In genomic region chr6:121194956-121195731, GRCm38 (mm10) we compare ENCODE assay signal across 19 mouse cellular contexts. TPM values are rescaled to one million over a fixed set of nuclear protein-coding genes. Genes with fewer than 3 reads are reported as not detected.
DNase-seq lines count a peak whose midpoint lies in the region; ATAC-seq and TF ChIP-seq lines count a peak whose summit lies in the region.
"Had no signal": no experiment of that assay in that cellular context is flagged by ENCODE, and none has a peak within 500 bp of the region (broad histone marks: within the 10 kb centered on the region; RNA-seq: fewer than 3 reads in every experiment).

No protein-coding gene starts in this region.

- no peaks in the 10 kb centered on the region for H3K27me3 ChIP-seq in CH12.LX (replicated peaks)
- no peaks in the 10 kb centered on the region for H3K27me3 ChIP-seq in E14TG2a.4 (ENCODE audit: insufficient read depth, low read length)
- no peaks in the 10 kb centered on the region for H3K27me3 ChIP-seq in lung, embryonic 16.5 days (ENCODE audit: control insufficient read depth, insufficient read depth, low read depth, low read length)
- H3K27me3 ChIP-seq in midbrain, embryonic 15.5 days (replicated peaks), result no peaks in the 10 kb centered on the region
- H3K27me3 ChIP-seq in kidney, embryonic 16.5 days (ENCODE audit: insufficient read depth, low read length), result no peaks in the 10 kb centered on the region
- H3K27me3 ChIP-seq: hindbrain, embryonic 15.5 days; intestine, embryonic 15.5 days; liver, embryonic 12.5 days had no signal

- H3K27ac ChIP-seq in left cerebral cortex, adult 2 months, result peak overlapping the region; percentile 28; the same call in 1 of the 2 replicates
- H3K27ac ChIP-seq in CH12.LX (ENCODE audit: insufficient read depth, low read depth), result peak overlapping the region; percentile 63
- H3K27ac ChIP-seq in lung, embryonic 16.5 days (ENCODE audit: low read length), result 0 out of 2 replicates have a peak overlapping the region, but pooled peaks have one; percentile 1
- H3K27ac ChIP-seq in midbrain, embryonic 15.5 days, result no peak overlapping the region
- H3K27ac ChIP-seq in kidney, embryonic 16.5 days (ENCODE audit: low read length), result no peak overlapping the region
- H3K27ac ChIP-seq: hindbrain, embryonic 15.5 days; intestine, embryonic 15.5 days had no signal

- no peaks in the 10 kb centered on the region for H3K79me2 ChIP-seq in CH12.LX (replicated peaks; ENCODE audit: control insufficient read depth, extremely low read depth, insufficient read depth, poor library complexity, severe bottlenecking)

- no peak; the same call in 1 of the 2 replicates for TF ChIP-seq CTCF in left cerebral cortex, adult 2 months (IDR thresholded peaks at IDR 0.05)
- no peak for TF ChIP-seq CTCF in CH12.LX (conservative IDR thresholded peaks at IDR 0.05 in 1 of 2, IDR thresholded peaks at IDR 0.05 in 1 of 2; ENCODE audit: low read depth in 2 of 2, low read length in 2 of 2)
- TF ChIP-seq CTCF in E14TG2a.4 (conservative IDR thresholded peaks at IDR 0.05; ENCODE audit: low read length), result no peak

- TF ChIP-seq RAD21 in CH12.LX (IDR thresholded peaks at IDR 0.05; ENCODE audit: low read depth, low read length), result no peak

- intact Hi-C loops in left cerebral cortex, adult 2 months (cut with DNase I), result no loop called here

- TF ChIP-seq POLR2A in CH12.LX (IDR thresholded peaks at IDR 0.05; ENCODE audit: low read depth, low read length), result no peak

- H3K4me3 ChIP-seq in left cerebral cortex, adult 2 months, result no peak overlapping the region
- no peak overlapping the region for H3K4me3 ChIP-seq in CH12.LX (replicated peaks in 1 of 3; ENCODE audit: low read depth in 2 of 3, low read length in 2 of 3, poor library complexity in 1 of 3)
- peak overlapping the region; percentile 23; the same call in 1 of the 2 replicates for H3K4me3 ChIP-seq in E14TG2a.4 (replicated peaks; ENCODE audit: low read length)
- no peak overlapping the region for H3K4me3 ChIP-seq in lung, embryonic 16.5 days (ENCODE audit: low read length)
- no peak overlapping the region for H3K4me3 ChIP-seq in midbrain, embryonic 15.5 days
- H3K4me3 ChIP-seq in kidney, embryonic 16.5 days (ENCODE audit: low read length), result no peak overlapping the region
- H3K4me3 ChIP-seq: hindbrain, embryonic 15.5 days; intestine, embryonic 15.5 days; liver, embryonic 12.5 days had no signal

- 64% methylated on average over 14 of the region's 14 CpGs for WGBS in lung, embryonic 16.5 days
- 88% methylated on average over 14 of the region's 14 CpGs for WGBS in midbrain, embryonic 15.5 days
- WGBS in kidney, embryonic 16.5 days, result 80% methylated on average over 14 of the region's 14 CpGs

- no peaks in the 10 kb centered on the region for H3K9me3 ChIP-seq in CH12.LX (replicated peaks; ENCODE audit: low read length)
- no peaks in the 10 kb centered on the region for H3K9me3 ChIP-seq in E14TG2a.4 (ENCODE audit: low read length)
- H3K9me3 ChIP-seq in lung, embryonic 16.5 days (ENCODE audit: control insufficient read depth, low read length), result no peaks in the 10 kb centered on the region
- H3K9me3 ChIP-seq in midbrain, embryonic 15.5 days, result no peaks in the 10 kb centered on the region
- no peaks in the 10 kb centered on the region for H3K9me3 ChIP-seq in kidney, embryonic 16.5 days (ENCODE audit: low read length)
- H3K9me3 ChIP-seq: G1E; hindbrain, embryonic 15.5 days; intestine, embryonic 15.5 days; liver, embryonic 12.5 days had no signal

- in situ Hi-C loops in CH12.LX (cut with MboI; ENCODE audit: low pct_ligation_motif_present, low pct_unique_long_range_greater_than_20kb, low sequenced_read_pairs), result no loop called here

- H3K9ac ChIP-seq in CH12.LX (ENCODE audit: insufficient read depth, low read depth), result no peak overlapping the region
- no peak overlapping the region for H3K9ac ChIP-seq in lung, embryonic 16.5 days (ENCODE audit: low read length)
- H3K9ac ChIP-seq in midbrain, embryonic 15.5 days, result no peak overlapping the region
- H3K9ac ChIP-seq in kidney, embryonic 16.5 days (replicated peaks; ENCODE audit: low read length), result no peak overlapping the region
- H3K9ac ChIP-seq: hindbrain, embryonic 15.5 days; intestine, embryonic 15.5 days; liver, embryonic 12.5 days had no signal

- dilution Hi-C loops in CH12.LX (cut with MboI; ENCODE audit: extremely low pct_ligation_motif_present, extremely low pct_unique_long_range_greater_than_20kb, low sequenced_read_pairs), result no loop called here

- H3K36me3 ChIP-seq in CH12.LX (replicated peaks in 1 of 2; ENCODE audit: control insufficient read depth in 1 of 2, insufficient read depth in 1 of 2, low read length in 1 of 2) (peaks cover 2 to 12% of the 10 kb centered on the region in 2 experiments), E14TG2a.4 (ENCODE audit: insufficient read depth, low read length) (peaks cover 11% of the 10 kb centered on the region)
- H3K36me3 ChIP-seq in lung, embryonic 16.5 days (ENCODE audit: control insufficient read depth, insufficient read depth, low read length), result peaks cover 5% of the 10 kb centered on the region
- H3K36me3 ChIP-seq in midbrain, embryonic 15.5 days (replicated peaks), result peaks cover 22% of the 10 kb centered on the region; the same call in 1 of the 2 replicates
- H3K36me3 ChIP-seq in kidney, embryonic 16.5 days (ENCODE audit: insufficient read depth, low read length), result peaks cover 15% of the 10 kb centered on the region

- peaks cover 34 to 59% of the 10 kb centered on the region in 2 experiments for H3K4me1 ChIP-seq in CH12.LX (ENCODE audit: control insufficient read depth in 1 of 2, insufficient read depth in 2 of 2)
- H3K4me1 ChIP-seq in E14TG2a.4 (replicated peaks; ENCODE audit: low read depth, low read length), result peaks cover 35% of the 10 kb centered on the region
- H3K4me1 ChIP-seq in lung, embryonic 16.5 days (replicated peaks; ENCODE audit: control insufficient read depth, insufficient read depth, low read length), result peaks cover 6% of the 10 kb centered on the region; the same call in 1 of the 2 replicates
- H3K4me1 ChIP-seq in midbrain, embryonic 15.5 days, result no peaks in the 10 kb centered on the region
- peaks cover 6% of the 10 kb centered on the region; the same call in 1 of the 2 replicates for H3K4me1 ChIP-seq in kidney, embryonic 16.5 days (ENCODE audit: insufficient read depth, low read length)
- H3K4me1 ChIP-seq: hindbrain, embryonic 15.5 days had no signal

- peak overlapping the region; percentile 47 for H3K4me2 ChIP-seq in CH12.LX (ENCODE audit: insufficient read depth, low read depth, poor library complexity, severe bottlenecking)
- no peak overlapping the region for H3K4me2 ChIP-seq in lung, embryonic 16.5 days (ENCODE audit: low read depth, low read length)
- no peak overlapping the region for H3K4me2 ChIP-seq in midbrain, embryonic 15.5 days
- H3K4me2 ChIP-seq in kidney, embryonic 16.5 days (replicated peaks; ENCODE audit: low read depth, low read length), result no peak overlapping the region
- H3K4me2 ChIP-seq: hindbrain, embryonic 15.5 days; intestine, embryonic 15.5 days; liver, embryonic 12.5 days had no signal

- 0 out of 2 replicates have a peak, but pooled peaks have one; percentile 25 for TF ChIP-seq EP300 in CH12.LX (IDR thresholded peaks at IDR 0.05; ENCODE audit: low read length)

- peak; percentile 63 for ATAC-seq in lung, embryonic 16.5 days (ENCODE audit: low read depth)
- ATAC-seq in midbrain, embryonic 15.5 days (replicated peaks), result no peak
- no peak for ATAC-seq in kidney, embryonic 16.5 days (ENCODE audit: low FRiP score, low TSS enrichment)
- ATAC-seq: liver, embryonic 12.5 days had no signal

- DNase-seq in left cerebral cortex, adult 2 months (ENCODE audit: extremely low spot score in 1 of 2, low spot score in 2 of 2), result peak in 1 of 2 experiments; percentile 38
- DNase-seq in left cerebral cortex, adult 9 months (ENCODE audit: low spot score in 2 of 2), result no peak
- DNase-seq in CH12.LX (ENCODE audit: extremely low read depth), result peak; percentile 61
- DNase-seq: cerebellum, adult 2 months; cerebellum, postnatal 36 days; gastrocnemius, postnatal 10 days; heart, adult 18-20 months; heart, postnatal 36 days; left cerebral cortex, postnatal 4 days; thymus, postnatal 14 days had no signal

TF ChIP-seq in CH12.LX, 34 proteins besides CTCF, POLR2A, EP300 and RAD21 (continues in another document):
- no peak; the same call in 1 of the 2 replicates for TF ChIP-seq SIN3A (IDR thresholded peaks at IDR 0.05; ENCODE audit: low read length)
- TF ChIP-seq KAT2A (IDR thresholded peaks at IDR 0.05; ENCODE audit: insufficient replicate concordance, low read length), result no peak
- TF ChIP-seq MAX (IDR thresholded peaks at IDR 0.05; ENCODE audit: low read length), result no peak
- TF ChIP-seq TBP (conservative IDR thresholded peaks at IDR 0.05; ENCODE audit: low read depth, low read length), result no peak
- 0 out of 2 replicates have a peak, but pooled peaks have one; percentile 20 for TF ChIP-seq ETS1 (conservative IDR thresholded peaks at IDR 0.05; ENCODE audit: low read depth, low read length)
- TF ChIP-seq UBTF (IDR thresholded peaks at IDR 0.05; ENCODE audit: low read depth, low read length), result no peak

RNA-seq across cellular contexts. Expression of gene Pex26, which starts 11.7 kb away (rescaled TPM):
- total RNA-seq in left cerebral cortex, adult 2 months (2021), result 10 to 100 TPM; 15.0 to 15.1 TPM
- 3.3 TPM in 2 replicates for total RNA-seq in CH12.LX (2012; rRNA removed)
- 2.6 and 2.8 TPM in 2 replicates for total RNA-seq in CH12.LX (2014; rRNA removed)
- polyA plus RNA-seq in CH12.LX (2012; ENCODE audit: insufficient read length, low read depth), result 3.2 and 3.9 TPM in 2 replicates
- polyA plus RNA-seq in lung, embryonic 16.5 days (2015; fragmentation: Nextera tagmentation; extraction: Ambion mirVana), result 15.6 and 17.6 TPM in 2 replicates
- 19.9 and 20.4 TPM in 2 replicates for polyA plus RNA-seq in midbrain, embryonic 15.5 days (2015; fragmentation: Nextera tagmentation; extraction: Ambion mirVana)
- polyA plus RNA-seq in kidney, embryonic 16.5 days (2015; fragmentation: Nextera tagmentation; extraction: Ambion mirVana), result 12.8 and 13.6 TPM in 2 replicates

RNA-seq across cellular contexts. Expression of gene Tuba8, which starts 15.4 kb away (rescaled TPM):
- total RNA-seq in left cerebral cortex, adult 2 months (2021), result 10 to 100 TPM; 10.6 to 12.2 TPM
- total RNA-seq in CH12.LX (2012; rRNA removed) (not detected in 2 replicates), CH12.LX (2014; rRNA removed) (not detected in 2 replicates)
- not detected in 2 replicates for polyA plus RNA-seq in CH12.LX (2012; ENCODE audit: insufficient read length, low read depth)
- 16.9 and 19.9 TPM in 2 replicates for polyA plus RNA-seq in lung, embryonic 16.5 days (2015; fragmentation: Nextera tagmentation; extraction: Ambion mirVana)
- 0.70 and 1.1 TPM in 2 replicates for polyA plus RNA-seq in midbrain, embryonic 15.5 days (2015; fragmentation: Nextera tagmentation; extraction: Ambion mirVana)
- 0.27 and 0.75 TPM in 2 replicates for polyA plus RNA-seq in kidney, embryonic 16.5 days (2015; fragmentation: Nextera tagmentation; extraction: Ambion mirVana)
- polyA plus RNA-seq: heart, embryonic 14.5 days had no signal

RNA-seq across cellular contexts. Expression of gene Usp18, which starts 50.6 kb away (rescaled TPM):
- under 1 TPM; 0.18 to 0.89 TPM for total RNA-seq in left cerebral cortex, adult 2 months (2021)
- total RNA-seq in CH12.LX (2012; rRNA removed) (1.3 TPM in 2 replicates), CH12.LX (2014; rRNA removed) (0.36 and 0.63 TPM in 2 replicates)
- polyA plus RNA-seq in CH12.LX (2012; ENCODE audit: insufficient read length, low read depth), result 1.3 and 1.5 TPM in 2 replicates
- 7.3 and 7.9 TPM in 2 replicates for polyA plus RNA-seq in lung, embryonic 16.5 days (2015; fragmentation: Nextera tagmentation; extraction: Ambion mirVana)
- polyA plus RNA-seq in midbrain, embryonic 15.5 days (2015; fragmentation: Nextera tagmentation; extraction: Ambion mirVana), result 2.1 and 3.4 TPM in 2 replicates
- 2.8 and 3.0 TPM in 2 replicates for polyA plus RNA-seq in kidney, embryonic 16.5 days (2015; fragmentation: Nextera tagmentation; extraction: Ambion mirVana)
- total RNA-seq: left cerebral cortex, postnatal 4 days had no signal

Comparison
In these comparisons a context has a peak if more than half of its experiments do, and no peak if none do; other contexts are left out.
1. H3K27ac ChIP-seq: peak in left cerebral cortex, adult 2 months (single experiment), CH12.LX (single experiment) and lung, embryonic 16.5 days (single experiment); none in midbrain, embryonic 15.5 days (single experiment) and kidney, embryonic 16.5 days (single experiment).